Mouse (Mus musculus): ENCODE data around the gene Ddx27. TPM values are rescaled to one million over a fixed set of nuclear protein-coding genes. Genes with fewer than 3 reads are reported as not detected.

Gene Ddx27
- polyA plus RNA-seq, 1 experiment, result not detected

GRCm38 (mm10) chr2:167048223-167048622 is 33.2 kb downstream of the Ddx27 start:
- peaks cover 6% of the 10 kb centered on the region; the same call in 1 of the 2 replicates for H3K4me1 ChIP-seq (ENCODE audit: control insufficient read depth, insufficient read depth, low read length)
- no peak overlapping the region for H3K27ac ChIP-seq (ENCODE audit: insufficient read depth, low read depth, low read length)
- no peak for TF ChIP-seq POLR2A (IDR thresholded peaks at IDR 0.05; ENCODE audit: insufficient read depth, low read depth, low read length)
- TF ChIP-seq CTCF (IDR thresholded peaks at IDR 0.05; ENCODE audit: insufficient read depth, low read depth, low read length), result no peak
- 67% methylated on average over 10 of the region's 10 CpGs for WGBS
- no peak overlapping the region for H3K4me3 ChIP-seq (ENCODE audit: insufficient read depth, low read depth, low read length)

- Histone ChIP-seq H3K4me1 (ENCODE audit: control insufficient read depth, insufficient read depth, low read length) (peaks cover 6% of the 10 kb centered on the region; the same call in 1 of the 2 replicates), H3K27ac (ENCODE audit: insufficient read depth, low read depth, low read length) (no peak overlapping the region), H3K4me3 (ENCODE audit: insufficient read depth, low read depth, low read length) (no peak overlapping the region)
- no peak for TF ChIP-seq POLR2A (IDR thresholded peaks at IDR 0.05; ENCODE audit: insufficient read depth, low read depth, low read length)
- no peak for TF ChIP-seq CTCF (IDR thresholded peaks at IDR 0.05; ENCODE audit: insufficient read depth, low read depth, low read length)
- WGBS, result 81% methylated on average over 8 of the region's 8 CpGs
Observed at GRCm38 (mm10) chr2:167048698-167049358, 33.8 kb downstream of the Ddx27 start.

- TF ChIP-seq POLR2A (IDR thresholded peaks at IDR 0.05; ENCODE audit: insufficient read depth, low read depth, low read length) (no peak), CTCF (IDR thresholded peaks at IDR 0.05; ENCODE audit: insufficient read depth, low read depth, low read length) (no peak)
Observed at GRCm38 (mm10) chr2:167053127-167053844, 38.3 kb downstream of the Ddx27 start.

GRCm38 (mm10) chr2:167055386-167055785 is 40.4 kb downstream of the Ddx27 start:
- WGBS, result 52% methylated on average over 15 of the region's 15 CpGs
- TF ChIP-seq CTCF (IDR thresholded peaks at IDR 0.05; ENCODE audit: insufficient read depth, low read depth, low read length), result no peak
- no peak overlapping the region for H3K27ac ChIP-seq (ENCODE audit: insufficient read depth, low read depth, low read length)

More at GRCm38 (mm10) chr2:167053127-167053844, 38.3 kb downstream of the Ddx27 start:
- H3K27ac ChIP-seq (ENCODE audit: insufficient read depth, low read depth, low read length), result no peak overlapping the region
- 48% methylated on average over 9 of the region's 9 CpGs for WGBS
- no peak overlapping the region for H3K4me3 ChIP-seq (ENCODE audit: insufficient read depth, low read depth, low read length)
- H3K4me1 ChIP-seq (ENCODE audit: control insufficient read depth, insufficient read depth, low read length), result peaks cover 12% of the 10 kb centered on the region

GRCm38 (mm10) chr2:167056210-167056941 is 41.4 kb downstream of the Ddx27 start:
- Histone ChIP-seq H3K4me3 (ENCODE audit: insufficient read depth, low read depth, low read length) (no peak overlapping the region), H3K27ac (ENCODE audit: insufficient read depth, low read depth, low read length) (no peak overlapping the region)
- WGBS, result 96% methylated on average over 15 of the region's 15 CpGs

More at GRCm38 (mm10) chr2:167055386-167055785, 40.4 kb downstream of the Ddx27 start:
- H3K4me3 ChIP-seq (ENCODE audit: insufficient read depth, low read depth, low read length), result no peak overlapping the region
- H3K4me1 ChIP-seq (ENCODE audit: control insufficient read depth, insufficient read depth, low read length), result peaks cover 16% of the 10 kb centered on the region

GRCm38 (mm10) chr2:167056942-167057323 is 41.9 kb downstream of the Ddx27 start:
- TF ChIP-seq POLR2A (IDR thresholded peaks at IDR 0.05; ENCODE audit: insufficient read depth, low read depth, low read length) (no peak), CTCF (IDR thresholded peaks at IDR 0.05; ENCODE audit: insufficient read depth, low read depth, low read length) (no peak)
- Histone ChIP-seq H3K27ac (ENCODE audit: insufficient read depth, low read depth, low read length) (no peak overlapping the region), H3K4me3 (ENCODE audit: insufficient read depth, low read depth, low read length) (no peak overlapping the region), H3K4me1 (ENCODE audit: control insufficient read depth, insufficient read depth, low read length) (peaks cover 24% of the 10 kb centered on the region)
- 75% methylated on average over 5 of the region's 5 CpGs for WGBS

More at GRCm38 (mm10) chr2:167056210-167056941, 41.4 kb downstream of the Ddx27 start:
- peaks cover 19% of the 10 kb centered on the region for H3K4me1 ChIP-seq (ENCODE audit: control insufficient read depth, insufficient read depth, low read length)
- TF ChIP-seq CTCF (IDR thresholded peaks at IDR 0.05; ENCODE audit: insufficient read depth, low read depth, low read length) (no peak), POLR2A (IDR thresholded peaks at IDR 0.05; ENCODE audit: insufficient read depth, low read depth, low read length) (no peak)

GRCm38 (mm10) chr2:167058201-167058600 is 43.2 kb downstream of the Ddx27 start:
- TF ChIP-seq POLR2A (IDR thresholded peaks at IDR 0.05; ENCODE audit: insufficient read depth, low read depth, low read length) (no peak), CTCF (IDR thresholded peaks at IDR 0.05; ENCODE audit: insufficient read depth, low read depth, low read length) (no peak)
- Histone ChIP-seq H3K27ac (ENCODE audit: insufficient read depth, low read depth, low read length) (no peak overlapping the region), H3K4me1 (ENCODE audit: control insufficient read depth, insufficient read depth, low read length) (peaks cover 24% of the 10 kb centered on the region), H3K4me3 (ENCODE audit: insufficient read depth, low read depth, low read length) (no peak overlapping the region)
- WGBS, result 75% methylated on average over 3 of the region's 3 CpGs

- no peak for TF ChIP-seq POLR2A (IDR thresholded peaks at IDR 0.05; ENCODE audit: insufficient read depth, low read depth, low read length)
- no peak for TF ChIP-seq CTCF (IDR thresholded peaks at IDR 0.05; ENCODE audit: insufficient read depth, low read depth, low read length)
- Histone ChIP-seq H3K4me1 (ENCODE audit: control insufficient read depth, insufficient read depth, low read length) (peaks cover 24% of the 10 kb centered on the region), H3K27ac (ENCODE audit: insufficient read depth, low read depth, low read length) (no peak overlapping the region), H3K4me3 (ENCODE audit: insufficient read depth, low read depth, low read length) (no peak overlapping the region)
- 64% methylated on average over 3 of the region's 3 CpGs for WGBS
Observed at GRCm38 (mm10) chr2:167058814-167059387, 43.9 kb downstream of the Ddx27 start.
